Mouse (Mus musculus): ENCODE measurements around the gene Itgb3. TPM values are rescaled to one million over a fixed set of nuclear protein-coding genes. Genes with fewer than 3 reads are reported as not detected.
"Not testable (repeated sequence)": the region's sequence is repeated elsewhere in the genome, so short reads cannot be mapped to it uniquely, and the experiment has no call there.

The Itgb3 gene
- 2.9 and 3.1 TPM in 2 replicates for polyA plus RNA-seq (2015; fragmentation: Nextera tagmentation; extraction: Ambion mirVana)

DNA sequence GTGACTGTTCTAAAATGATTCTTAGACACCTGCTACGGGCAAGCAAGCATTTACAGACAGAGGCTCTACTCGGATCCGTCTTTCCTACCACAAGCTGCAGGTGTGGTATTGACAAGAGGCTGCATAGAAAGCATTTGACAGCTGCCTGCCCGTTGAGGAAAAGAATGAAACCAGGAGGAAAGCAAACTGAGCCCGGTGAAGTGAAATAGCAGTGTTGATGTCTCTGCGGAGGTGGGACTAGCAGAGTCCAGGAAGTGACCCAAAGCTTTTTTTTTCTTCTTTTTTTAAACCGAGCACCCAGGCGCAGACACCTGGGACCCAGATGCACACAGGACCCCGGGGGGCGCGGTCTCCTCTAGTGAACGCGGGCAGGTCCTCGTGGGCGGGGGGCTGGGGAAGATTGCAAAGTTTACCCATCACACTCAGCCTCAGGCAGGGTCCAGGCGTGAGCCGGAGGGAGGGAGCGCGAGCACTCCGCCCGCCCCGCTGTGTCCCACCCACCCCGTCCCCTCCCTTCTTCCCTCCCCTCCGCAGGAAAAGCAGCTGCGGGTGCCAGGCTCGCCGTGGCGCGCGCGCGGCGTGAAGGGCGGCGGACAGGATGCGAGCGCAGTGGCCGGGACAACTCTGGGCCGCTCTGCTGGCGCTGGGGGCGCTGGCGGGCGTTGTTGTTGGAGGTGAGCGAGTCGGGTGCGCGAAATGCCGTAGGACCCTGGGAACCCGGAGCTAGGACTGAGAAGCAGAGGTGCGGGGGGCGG, at the start of gene Itgb3:
TSS of gene Itgb3 (plus strand) at position 510 of the 755 bp plus-strand sequence.
- H3K36me3 ChIP-seq, result no peaks in the 10 kb centered on the region
- no peaks in the 10 kb centered on the region for H3K9me3 ChIP-seq
- H3K4me3 ChIP-seq, result peak within 1 kb of the TSS; percentile 57
- ATAC-seq (ENCODE audit: low read depth), result peak; percentile 94
- peaks cover 13% of the 10 kb centered on the region; the same call in 1 of the 2 replicates for H3K4me1 ChIP-seq (replicated peaks)
- peak within 1 kb of the TSS; percentile 88 for H3K4me2 ChIP-seq
- peak within 1 kb of the TSS; percentile 73 for H3K9ac ChIP-seq
- H3K27ac ChIP-seq (replicated peaks), result no peak within 1 kb of the TSS
- peaks cover 48% of the 10 kb centered on the region for H3K27me3 ChIP-seq
- under 1% methylated on average over 39 of the region's 51 CpGs for WGBS

DNA sequence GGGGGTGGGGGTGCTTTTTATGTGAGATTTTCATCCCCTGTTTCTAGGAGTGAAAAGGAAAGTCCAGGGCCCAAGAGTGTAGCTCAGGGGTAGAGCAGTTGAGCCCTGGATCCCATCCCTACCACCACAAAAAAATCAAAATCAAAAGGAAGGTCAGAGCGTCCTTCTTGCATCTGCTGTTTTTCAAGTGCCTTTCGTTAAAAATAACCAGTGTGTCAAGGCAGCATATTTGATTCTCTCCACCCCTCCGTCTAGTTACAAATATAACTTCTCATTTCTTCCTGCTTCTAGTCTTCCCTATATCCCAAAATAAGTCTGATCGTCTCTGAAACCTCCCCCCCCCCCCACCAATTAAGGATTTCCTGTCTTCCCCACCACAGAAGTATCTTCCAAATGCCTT, 49.7 kb upstream of the Itgb3 start:
- WGBS, result 82% methylated on average over 4 of the region's 4 CpGs
- Histone ChIP-seq H3K27ac (replicated peaks) (no peak overlapping the region), H3K4me1 (replicated peaks) (no peaks in the 10 kb centered on the region), H3K36me3 (no peaks in the 10 kb centered on the region), H3K27me3 (no peaks in the 10 kb centered on the region), H3K4me3 (no peak overlapping the region), H3K9ac (no peak overlapping the region), H3K4me2 (no peak overlapping the region), H3K9me3 (no peaks in the 10 kb centered on the region)
- ATAC-seq (ENCODE audit: low read depth), result no peak

GRCm38 (mm10) chr11:104558651-104559403, 49.0 kb upstream of the Itgb3 start:
- no peak for ATAC-seq (ENCODE audit: low read depth)
- Histone ChIP-seq H3K4me3 (no peak overlapping the region), H3K27me3 (no peaks in the 10 kb centered on the region), H3K4me2 (no peak overlapping the region), H3K36me3 (no peaks in the 10 kb centered on the region), H3K9me3 (no peaks in the 10 kb centered on the region), H3K27ac (replicated peaks) (no peak overlapping the region), H3K4me1 (replicated peaks) (no peaks in the 10 kb centered on the region), H3K9ac (no peak overlapping the region)
- WGBS, result 50% methylated on average over 4 of the region's 4 CpGs

GRCm38 (mm10) chr11:104560971-104561370, 46.8 kb upstream of the Itgb3 start:
- Histone ChIP-seq H3K27ac (replicated peaks) (no peak overlapping the region), H3K9me3 (no peaks in the 10 kb centered on the region), H3K36me3 (no peaks in the 10 kb centered on the region), H3K4me1 (replicated peaks) (no peaks in the 10 kb centered on the region), H3K9ac (no peak overlapping the region), H3K4me2 (no peak overlapping the region), H3K4me3 (no peak overlapping the region), H3K27me3 (no peaks in the 10 kb centered on the region)
- 70% methylated on average over 2 of the region's 2 CpGs for WGBS
- no peak for ATAC-seq (ENCODE audit: low read depth)

GRCm38 (mm10) chr11:104563496-104563895, 44.3 kb upstream of the Itgb3 start:
- no peaks in the 10 kb centered on the region for H3K4me1 ChIP-seq (replicated peaks)
- no peak overlapping the region for H3K4me3 ChIP-seq
- WGBS, result 77% methylated on average over 1 of the region's 1 CpGs
- no peak for ATAC-seq (ENCODE audit: low read depth)
- no peaks in the 10 kb centered on the region for H3K36me3 ChIP-seq
- no peak overlapping the region for H3K4me2 ChIP-seq
- no peaks in the 10 kb centered on the region for H3K9me3 ChIP-seq
- no peak overlapping the region for H3K27ac ChIP-seq (replicated peaks)
- no peak overlapping the region for H3K9ac ChIP-seq
- H3K27me3 ChIP-seq, result no peaks in the 10 kb centered on the region

DNA sequence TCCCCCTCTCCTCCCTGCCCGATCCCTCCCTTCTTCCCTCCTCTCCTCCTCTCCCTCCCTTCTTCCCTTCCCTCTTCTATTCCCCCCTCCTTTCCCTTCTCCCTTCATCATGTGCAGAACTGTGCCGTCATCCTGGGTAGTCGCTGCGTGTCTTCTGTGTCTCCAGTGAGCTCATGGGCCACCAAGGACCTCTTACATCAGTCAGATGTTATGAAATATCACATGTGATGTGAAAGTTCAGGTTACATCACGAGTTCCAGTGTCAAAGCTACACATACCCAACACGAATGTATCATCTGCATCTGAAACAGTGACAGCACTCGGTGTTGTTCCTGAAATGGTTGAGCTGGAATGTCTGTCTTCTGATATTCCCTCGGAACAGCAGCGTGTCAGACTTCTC, 42.6 kb upstream of the Itgb3 start:
- H3K27me3 ChIP-seq, result no peaks in the 10 kb centered on the region

GRCm38 (mm10) chr11:104566097-104566496, 41.7 kb upstream of the Itgb3 start:
- Histone ChIP-seq H3K27me3 (no peaks in the 10 kb centered on the region), H3K4me3 (no peak overlapping the region), H3K36me3 (no peaks in the 10 kb centered on the region), H3K9ac (no peak overlapping the region), H3K9me3 (no peaks in the 10 kb centered on the region; the same call in 1 of the 2 replicates), H3K27ac (replicated peaks) (no peak overlapping the region), H3K4me1 (replicated peaks) (peaks cover under 1% of the 10 kb centered on the region; the same call in 1 of the 2 replicates), H3K4me2 (no peak overlapping the region)
- WGBS, result 85% methylated on average over 6 of the region's 6 CpGs
- no peak for ATAC-seq (ENCODE audit: low read depth)

More for the DNA sequence above, 42.6 kb upstream of the Itgb3 start:
- no peak overlapping the region for H3K4me2 ChIP-seq
- H3K27ac ChIP-seq (replicated peaks), result no peak overlapping the region
- no peaks in the 10 kb centered on the region for H3K36me3 ChIP-seq
- no peak overlapping the region for H3K9ac ChIP-seq
- no peaks in the 10 kb centered on the region; the same call in 1 of the 2 replicates for H3K9me3 ChIP-seq
- WGBS, result 77% methylated on average over 9 of the region's 9 CpGs
- ATAC-seq (ENCODE audit: low read depth), result no peak
- no peak overlapping the region for H3K4me3 ChIP-seq
- H3K4me1 ChIP-seq (replicated peaks), result no peaks in the 10 kb centered on the region

- H3K4me2 ChIP-seq, result no peak overlapping the region
- WGBS, result 83% methylated on average over 2 of the region's 2 CpGs
- no peaks in the 10 kb centered on the region for H3K36me3 ChIP-seq
- H3K4me1 ChIP-seq (replicated peaks), result peaks cover 5% of the 10 kb centered on the region; the same call in 1 of the 2 replicates
- H3K27me3 ChIP-seq, result peaks cover 1% of the 10 kb centered on the region; the same call in 1 of the 2 replicates
- no peaks in the 10 kb centered on the region; the same call in 1 of the 2 replicates for H3K9me3 ChIP-seq
- H3K4me3 ChIP-seq, result no peak overlapping the region
- no peak for ATAC-seq (ENCODE audit: low read depth)
- no peak overlapping the region for H3K27ac ChIP-seq (replicated peaks)
- H3K9ac ChIP-seq, result no peak overlapping the region
Observed at GRCm38 (mm10) chr11:104566796-104567195, 41.0 kb upstream of the Itgb3 start.

GRCm38 (mm10) chr11:104567736-104568135, 40.1 kb upstream of the Itgb3 start:
- H3K27ac ChIP-seq (replicated peaks), result no peak overlapping the region
- WGBS, result 91% methylated on average over 9 of the region's 9 CpGs
- no peak overlapping the region for H3K9ac ChIP-seq
- no peak overlapping the region for H3K4me3 ChIP-seq
- H3K27me3 ChIP-seq, result peaks cover 7% of the 10 kb centered on the region
- no peak for ATAC-seq (ENCODE audit: low read depth)
- no peaks in the 10 kb centered on the region; the same call in 1 of the 2 replicates for H3K9me3 ChIP-seq
- H3K36me3 ChIP-seq, result no peaks in the 10 kb centered on the region
- peaks cover 5% of the 10 kb centered on the region; the same call in 1 of the 2 replicates for H3K4me1 ChIP-seq (replicated peaks)
- no peak overlapping the region for H3K4me2 ChIP-seq

- Histone ChIP-seq H3K36me3 (no peaks in the 10 kb centered on the region), H3K4me1 (replicated peaks) (peaks cover 5% of the 10 kb centered on the region; the same call in 1 of the 2 replicates), H3K4me2 (no peak overlapping the region), H3K27me3 (peaks cover 7% of the 10 kb centered on the region), H3K27ac (replicated peaks) (no peak overlapping the region), H3K9me3 (no peaks in the 10 kb centered on the region; the same call in 1 of the 2 replicates), H3K4me3 (no peak overlapping the region), H3K9ac (no peak overlapping the region)
- no peak for ATAC-seq (ENCODE audit: low read depth)
- 97% methylated on average over 4 of the region's 4 CpGs for WGBS
Observed at GRCm38 (mm10) chr11:104568326-104568725, 39.5 kb upstream of the Itgb3 start.

DNA sequence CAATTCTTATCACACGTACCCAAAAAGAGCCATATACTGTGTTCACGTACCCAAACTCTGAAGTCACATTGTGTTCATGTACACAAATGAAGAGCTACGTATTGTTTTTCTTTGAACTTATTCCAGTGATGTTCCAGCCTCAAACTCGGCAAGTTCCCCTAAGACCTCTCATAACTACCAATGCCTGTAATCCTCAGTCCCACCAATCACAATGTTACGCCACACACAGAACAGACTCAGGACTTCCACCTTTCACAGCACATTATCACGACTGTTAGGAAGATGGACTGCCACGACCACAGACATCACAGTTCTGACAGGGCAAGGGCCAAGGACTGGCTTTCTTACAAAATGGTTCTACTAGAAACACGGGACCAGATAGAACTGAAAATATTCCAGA, 37.3 kb upstream of the Itgb3 start:
- H3K27me3 ChIP-seq; H3K4me1 ChIP-seq (replicated peaks); ATAC-seq (ENCODE audit: low read depth); H3K4me2 ChIP-seq; H3K27ac ChIP-seq (replicated peaks); H3K36me3 ChIP-seq; H3K4me3 ChIP-seq; H3K9ac ChIP-seq; H3K9me3 ChIP-seq: not testable (repeated sequence)
- WGBS, result 81% methylated on average over 8 of the region's 8 CpGs

GRCm38 (mm10) chr11:104571373-104571772, 36.4 kb upstream of the Itgb3 start:
- H3K9ac ChIP-seq, result peak overlapping the region; percentile 57
- H3K36me3 ChIP-seq; H3K4me1 ChIP-seq (replicated peaks); H3K27ac ChIP-seq (replicated peaks); H3K27me3 ChIP-seq; ATAC-seq (ENCODE audit: low read depth); H3K9me3 ChIP-seq: not testable (repeated sequence)
- 2% methylated on average over 28 of the region's 28 CpGs for WGBS
- H3K4me2 ChIP-seq, result peak overlapping the region; percentile 59
- peak overlapping the region; percentile 35 for H3K4me3 ChIP-seq
